Mouse (Mus musculus) kidney, embryonic 16.5 days (tissue): ENCODE measurements at regions not wholly inside any gene's neighbourhood (a gene's known extent, or its start where the extent isn't known, plus 50 kb on each side); places are given as distances from the start of the nearest gene placed in this dataset.

Experiments used
- ATAC-seq: fragments of 200-750 bp; cut with Nextera tagmentation; 2 replicates; pipeline ENCODE4 v1.8.0; 2017; ENCODE audit warnings: moderate TSS enrichment; ENCODE audit not compliant: low FRiP score, low TSS enrichment
- H3K27ac ChIP-seq: fragments of 300-500 bp; sonication (generic); 2 replicates; pipeline ENCODE4 v1.5.1; 2014; ENCODE audit warnings: low read length
- H3K27me3 ChIP-seq: fragments of 300-500 bp; sonication (generic); 2 replicates; pipeline ENCODE4 v1.6.1; 2014; ENCODE audit warnings: low read length, control low read depth, mixed read lengths; ENCODE audit not compliant: insufficient read depth
- H3K36me3 ChIP-seq: fragments of 300-500 bp; sonication (generic); 2 replicates; pipeline ENCODE4 v1.6.1; 2014; ENCODE audit warnings: low read length, control low read depth, mixed read lengths; ENCODE audit not compliant: insufficient read depth
- H3K4me1 ChIP-seq: fragments of 300-500 bp; sonication (generic); 2 replicates; pipeline ENCODE4 v1.6.1; 2014; ENCODE audit warnings: low read length, control low read depth, mixed read lengths; ENCODE audit not compliant: insufficient read depth
- H3K4me2 ChIP-seq: fragments of 300-500 bp; sonication (generic); replicated peaks from 2 replicates; pipeline ENCODE4 v1.6.1; 2014; ENCODE audit warnings: low read depth, low read length
- H3K4me3 ChIP-seq: fragments of 300-500 bp; sonication (generic); 2 replicates; pipeline ENCODE4 v1.5.1; 2014; ENCODE audit warnings: mild to moderate bottlenecking, low read length
- H3K9ac ChIP-seq: fragments of 300-500 bp; sonication (generic); replicated peaks from 2 replicates; pipeline ENCODE4 v1.6.1; 2014; ENCODE audit warnings: low read length
- H3K9me3 ChIP-seq: fragments of 300-500 bp; sonication (generic); 2 replicates; pipeline ENCODE4 v1.6.1; 2016; ENCODE audit warnings: low read length, control low read depth
- WGBS: fragments of 180-500 bp; shearing (Covaris S2); extraction: QIAGEN DNeasy Blood & Tissue Kit; methylation state at CpG from one replicate; pipeline ENCODE4 v1.1.7; 2014; 5-methylcytosine and 5-hydroxymethylcytosine counted together

DNA sequence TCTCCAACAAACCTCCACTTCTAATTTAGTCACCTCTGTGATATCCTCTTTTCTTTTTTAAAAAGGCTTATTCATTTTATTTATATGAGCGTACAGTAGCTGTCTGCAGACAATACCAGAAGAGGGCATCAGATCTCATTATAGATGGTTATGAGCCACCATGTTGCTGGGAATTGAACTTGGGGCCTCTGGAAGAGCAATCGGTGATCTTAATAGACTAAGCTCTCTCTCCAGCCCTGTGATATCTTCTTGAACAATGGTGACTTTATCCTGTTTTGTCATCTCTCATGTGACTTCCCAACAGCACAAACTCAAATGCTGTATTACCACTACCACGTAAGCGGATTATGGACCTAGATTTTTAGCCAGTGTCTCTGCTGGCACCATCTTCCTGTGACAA lies 282.1 kb downstream of the Pmp22 start:
- Histone ChIP-seq H3K27me3 (no peaks in the 10 kb centered on the region; the same call in 1 of the 2 replicates), H3K9me3 (no peaks in the 10 kb centered on the region), H3K36me3 (no peaks in the 10 kb centered on the region), H3K27ac (no peak overlapping the region), H3K4me1 (peaks cover 12% of the 10 kb centered on the region), H3K4me2 (no peak overlapping the region), H3K9ac (no peak overlapping the region), H3K4me3 (no peak overlapping the region)
- ATAC-seq = no peak
- 94% methylated on average over 4 of the region's 4 CpGs for WGBS

DNA sequence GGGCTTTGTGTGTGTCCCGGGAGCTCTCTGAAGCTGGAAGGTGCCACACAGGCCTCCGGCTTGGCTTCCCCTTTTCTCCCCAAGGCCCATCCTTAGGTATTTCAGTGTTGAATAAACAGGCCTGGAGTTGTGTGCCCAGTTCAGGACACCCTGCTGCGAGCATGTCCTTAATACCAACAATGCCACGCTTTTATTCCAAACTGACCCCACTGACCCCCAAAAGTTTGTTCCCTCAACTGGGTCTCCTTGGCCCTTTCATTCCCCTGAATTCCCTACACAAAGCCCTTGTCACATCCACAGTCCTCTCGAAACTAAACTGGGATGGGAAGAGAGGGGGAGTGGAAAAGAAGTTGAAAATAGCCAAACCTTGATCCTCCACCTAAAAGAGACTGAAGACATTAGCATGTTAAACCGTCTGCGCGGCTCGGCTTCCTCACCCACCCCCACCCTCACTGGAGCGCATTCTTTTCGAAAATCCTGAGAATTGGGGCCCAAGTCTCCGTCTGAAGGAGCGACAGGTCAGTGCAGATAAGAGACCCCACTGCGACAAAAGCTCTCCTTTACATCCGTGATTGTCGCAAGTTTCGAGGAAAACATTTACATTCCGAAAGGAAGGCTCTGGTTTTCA lies 283.7 kb downstream of the Pmp22 start:
- no peak overlapping the region for H3K27ac ChIP-seq
- 14% methylated on average over 18 of the region's 18 CpGs for WGBS
- H3K4me1 ChIP-seq = peaks cover 12% of the 10 kb centered on the region
- no peaks in the 10 kb centered on the region; the same call in 1 of the 2 replicates for H3K27me3 ChIP-seq
- peak overlapping the region; percentile 65 for H3K4me2 ChIP-seq
- no peaks in the 10 kb centered on the region for H3K36me3 ChIP-seq
- H3K9me3 ChIP-seq = no peaks in the 10 kb centered on the region
- H3K9ac ChIP-seq = 0 out of 2 replicates have a peak overlapping the region, but pooled peaks have one; percentile 20
- ATAC-seq = no peak
- H3K4me3 ChIP-seq = peak overlapping the region; percentile 39

DNA sequence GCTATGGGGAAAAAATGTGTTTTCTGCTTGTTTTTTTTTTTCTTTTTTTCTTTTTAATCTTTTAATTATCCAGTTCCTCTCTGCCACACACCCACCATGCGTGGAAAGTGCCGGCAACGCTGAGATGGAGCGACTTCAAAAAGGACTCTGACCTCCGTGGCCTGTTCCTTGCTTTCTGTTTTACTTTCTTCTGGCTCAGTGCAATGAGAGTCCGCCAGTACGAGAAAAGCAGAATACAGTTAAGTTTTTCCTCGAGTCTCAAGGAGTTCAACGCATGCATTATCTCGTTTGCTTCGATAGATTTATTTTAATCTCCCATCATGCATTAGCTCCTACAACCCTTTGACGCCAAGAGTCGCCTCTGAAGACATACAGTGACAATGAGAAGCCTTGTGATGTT lies 284.3 kb downstream of the Pmp22 start:
- peak overlapping the region; percentile 65 for H3K4me2 ChIP-seq
- H3K27me3 ChIP-seq = no peaks in the 10 kb centered on the region; the same call in 1 of the 2 replicates
- no peak for ATAC-seq
- no peaks in the 10 kb centered on the region for H3K36me3 ChIP-seq
- H3K9me3 ChIP-seq = no peaks in the 10 kb centered on the region
- peaks cover 12% of the 10 kb centered on the region for H3K4me1 ChIP-seq
- peak overlapping the region; percentile 39 for H3K4me3 ChIP-seq
- peak overlapping the region; percentile 24; the same call in 1 of the 2 replicates for H3K9ac ChIP-seq
- 18% methylated on average over 13 of the region's 13 CpGs for WGBS
- H3K27ac ChIP-seq = no peak overlapping the region

DNA sequence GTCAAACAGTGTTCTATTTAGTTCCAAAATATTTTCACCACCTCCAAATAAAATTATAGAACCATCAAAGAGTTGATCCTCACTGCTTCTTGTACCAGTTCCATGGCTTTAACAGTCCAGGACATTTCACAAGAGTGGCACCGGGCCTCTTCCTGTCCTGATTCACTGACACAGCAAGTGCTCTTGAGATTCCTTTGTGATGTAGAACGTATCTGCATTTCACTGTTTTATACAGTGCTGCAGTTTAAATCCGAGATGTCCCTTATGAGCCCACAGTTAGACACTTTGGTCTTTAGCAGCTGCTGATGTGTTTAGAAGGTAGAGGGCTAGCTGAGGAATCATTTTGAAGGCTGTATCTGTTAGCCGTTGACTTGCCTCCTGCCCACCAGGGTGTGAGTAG lies 284.8 kb downstream of the Pmp22 start:
- ATAC-seq = no peak
- H3K4me2 ChIP-seq = no peak overlapping the region
- no peak overlapping the region for H3K9ac ChIP-seq
- peaks cover 12% of the 10 kb centered on the region for H3K4me1 ChIP-seq
- H3K27ac ChIP-seq = no peak overlapping the region
- H3K36me3 ChIP-seq = no peaks in the 10 kb centered on the region
- 82% methylated on average over 4 of the region's 4 CpGs for WGBS
- no peaks in the 10 kb centered on the region for H3K9me3 ChIP-seq
- no peaks in the 10 kb centered on the region; the same call in 1 of the 2 replicates for H3K27me3 ChIP-seq
- no peak overlapping the region for H3K4me3 ChIP-seq

DNA sequence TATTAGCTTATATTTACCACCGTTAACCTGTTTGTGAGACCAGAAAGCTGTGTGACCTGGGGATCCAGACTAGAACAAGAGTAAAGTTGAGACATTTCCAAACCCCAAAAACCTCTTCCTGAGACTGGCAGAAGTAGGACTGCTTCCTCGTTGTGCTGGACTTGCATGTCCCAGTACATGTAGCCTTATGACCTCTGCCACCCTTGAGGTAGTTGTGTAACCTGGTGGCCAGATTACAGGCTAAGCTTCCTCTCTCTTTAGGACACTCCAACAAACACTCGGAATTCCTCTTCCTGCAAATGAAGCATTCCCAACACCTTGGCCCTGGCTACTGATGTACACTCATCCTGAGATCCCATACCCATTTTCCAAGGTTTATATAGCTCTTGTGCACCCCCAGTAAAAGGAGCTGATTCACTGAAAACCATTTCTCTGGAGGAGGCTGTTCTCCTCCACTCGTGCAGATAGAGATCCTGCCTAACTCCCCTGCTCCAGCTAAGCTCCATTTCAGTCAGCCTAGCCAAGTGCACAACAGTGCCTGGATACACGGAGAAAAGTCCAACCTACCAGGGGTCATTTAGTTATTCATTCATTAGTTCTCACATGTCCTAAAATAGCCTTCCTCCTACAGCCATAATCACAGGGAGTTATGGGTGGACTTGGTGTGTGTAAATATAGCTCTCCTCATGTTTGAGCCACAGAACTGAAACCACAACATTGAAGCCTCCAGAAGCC lies 289.4 kb downstream of the Pmp22 start:
- peaks cover 2% of the 10 kb centered on the region for H3K4me1 ChIP-seq
- H3K9ac ChIP-seq = no peak overlapping the region
- H3K4me2 ChIP-seq = no peak overlapping the region
- H3K36me3 ChIP-seq = no peaks in the 10 kb centered on the region
- no peak overlapping the region for H3K4me3 ChIP-seq
- H3K27ac ChIP-seq = no peak overlapping the region
- no peaks in the 10 kb centered on the region for H3K27me3 ChIP-seq
- ATAC-seq = no peak
- WGBS = 61% methylated on average over 5 of the region's 5 CpGs
- H3K9me3 ChIP-seq = no peaks in the 10 kb centered on the region

DNA sequence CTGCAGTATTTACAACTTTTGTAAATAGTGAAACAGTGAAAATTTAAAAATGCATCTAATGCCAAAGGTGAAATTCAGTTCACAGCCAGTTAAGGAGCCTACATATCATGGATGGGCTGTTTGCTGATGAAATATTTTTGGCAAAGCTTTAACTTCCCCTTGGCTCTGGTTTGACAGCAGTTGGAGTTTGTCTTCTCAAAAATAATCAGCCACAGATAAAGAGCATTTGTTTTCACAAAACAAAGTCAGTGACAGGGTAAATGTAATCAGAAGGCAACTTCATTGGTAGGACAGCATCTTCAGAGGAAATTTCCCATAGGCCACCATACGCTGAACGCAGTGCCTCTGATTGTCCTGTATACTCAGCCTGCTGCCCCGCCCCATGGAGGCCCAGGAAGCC lies 291.6 kb downstream of the Pmp22 start:
- no peak overlapping the region for H3K4me2 ChIP-seq
- H3K4me3 ChIP-seq = no peak overlapping the region
- H3K27ac ChIP-seq = no peak overlapping the region
- H3K36me3 ChIP-seq = no peaks in the 10 kb centered on the region
- no peaks in the 10 kb centered on the region for H3K4me1 ChIP-seq
- no peak overlapping the region for H3K9ac ChIP-seq
- no peaks in the 10 kb centered on the region for H3K9me3 ChIP-seq
- no peaks in the 10 kb centered on the region for H3K27me3 ChIP-seq
- no peak for ATAC-seq
- WGBS = 81% methylated on average over 3 of the region's 3 CpGs

DNA sequence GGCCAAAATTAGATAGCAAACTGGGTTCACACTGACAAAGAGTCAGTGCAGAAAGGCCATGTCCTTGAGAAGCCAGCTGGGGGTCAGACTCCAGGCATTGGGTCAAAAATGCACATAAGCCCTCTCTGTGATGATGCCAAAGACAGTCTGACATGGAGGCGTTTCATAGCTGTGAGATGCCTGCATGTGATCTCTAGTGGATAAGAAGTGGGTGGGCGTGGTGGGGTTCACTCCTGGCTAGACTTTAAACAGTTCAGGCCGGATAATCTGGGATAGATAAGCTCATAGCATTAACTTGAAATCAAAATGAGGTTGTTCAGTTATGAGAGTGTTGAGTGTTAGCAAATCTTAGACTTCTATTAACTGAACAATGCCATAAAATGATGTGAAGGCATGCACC lies 293.3 kb downstream of the Pmp22 start:
- ATAC-seq = no peak
- Histone ChIP-seq H3K9ac (no peak overlapping the region), H3K27me3 (no peaks in the 10 kb centered on the region), H3K27ac (no peak overlapping the region), H3K36me3 (no peaks in the 10 kb centered on the region), H3K4me3 (no peak overlapping the region), H3K9me3 (no peaks in the 10 kb centered on the region), H3K4me1 (no peaks in the 10 kb centered on the region), H3K4me2 (no peak overlapping the region)
- WGBS = 75% methylated on average over 3 of the region's 3 CpGs

DNA sequence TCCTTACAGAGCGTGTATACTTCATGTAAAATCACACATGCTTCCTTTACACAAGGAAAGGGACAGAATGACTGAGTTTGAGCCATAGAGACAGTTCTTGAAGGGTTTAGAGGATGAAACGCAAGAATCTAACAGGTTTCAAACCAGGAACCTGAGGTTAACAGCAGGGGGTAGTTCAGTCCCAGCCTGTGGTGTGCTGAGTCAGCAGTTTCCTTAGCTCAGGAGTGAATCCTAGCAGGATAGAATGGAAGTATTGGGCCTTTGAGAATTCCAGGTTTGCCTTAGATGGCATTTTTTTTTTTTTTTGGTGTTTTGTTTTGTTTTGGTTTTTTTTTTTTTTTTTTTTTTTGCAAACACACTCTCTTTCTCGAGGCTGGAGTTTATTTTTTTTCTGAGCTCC lies 295.5 kb downstream of the Pmp22 start:
- Histone ChIP-seq H3K4me1 (no peaks in the 10 kb centered on the region), H3K9me3 (no peaks in the 10 kb centered on the region), H3K27ac (no peak overlapping the region), H3K4me3 (no peak overlapping the region), H3K4me2 (no peak overlapping the region), H3K36me3 (no peaks in the 10 kb centered on the region), H3K27me3 (no peaks in the 10 kb centered on the region), H3K9ac (no peak overlapping the region)
- 73% methylated on average over 3 of the region's 3 CpGs for WGBS
- ATAC-seq = no peak

DNA sequence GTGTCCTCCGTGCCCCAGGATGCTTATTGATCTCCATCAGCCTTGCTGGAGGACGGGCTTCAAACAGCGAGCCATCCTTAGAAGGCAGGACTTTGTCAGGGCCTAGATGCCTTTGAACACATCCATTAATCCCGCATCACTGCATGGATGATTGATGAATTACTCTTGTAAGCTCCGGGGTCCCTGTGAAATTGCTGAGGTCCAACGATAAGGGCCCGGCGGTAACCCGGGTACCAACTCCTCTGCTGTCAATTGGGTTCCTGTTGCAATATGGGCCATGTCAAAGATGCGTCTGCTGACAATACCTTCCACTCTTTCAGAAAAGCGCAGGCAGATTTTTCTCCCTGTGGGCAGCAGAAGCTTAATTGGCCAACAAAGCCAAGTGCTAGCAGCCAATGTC lies 297.0 kb downstream of the Pmp22 start:
- no peak overlapping the region for H3K4me3 ChIP-seq
- no peaks in the 10 kb centered on the region for H3K9me3 ChIP-seq
- H3K4me1 ChIP-seq = no peaks in the 10 kb centered on the region
- H3K27me3 ChIP-seq = no peaks in the 10 kb centered on the region
- H3K4me2 ChIP-seq = no peak overlapping the region
- no peak overlapping the region for H3K27ac ChIP-seq
- ATAC-seq = no peak
- no peaks in the 10 kb centered on the region for H3K36me3 ChIP-seq
- no peak overlapping the region for H3K9ac ChIP-seq
- WGBS = 62% methylated on average over 11 of the region's 11 CpGs

DNA sequence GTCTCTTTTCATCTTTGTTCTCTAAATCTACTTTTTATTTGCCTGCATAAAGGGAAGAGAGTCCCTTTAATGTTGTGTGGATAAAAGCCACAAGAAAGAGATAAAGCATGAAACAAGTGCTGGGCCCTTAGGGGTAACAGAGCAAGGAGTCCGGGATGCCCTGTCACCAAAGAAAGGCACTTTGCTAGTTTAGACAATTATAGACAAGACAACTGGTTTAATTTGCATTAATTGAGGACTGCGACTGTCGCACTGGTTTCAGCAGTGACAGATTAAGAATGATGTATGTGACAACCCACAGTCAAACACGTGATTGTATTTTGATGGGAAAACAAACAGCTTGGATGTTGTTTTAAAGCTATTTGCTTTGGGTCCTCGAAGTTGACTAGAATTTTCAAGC lies 325.0 kb downstream of the Pmp22 start:
- H3K27ac ChIP-seq = no peak overlapping the region
- H3K9ac ChIP-seq = no peak overlapping the region
- ATAC-seq = no peak
- no peaks in the 10 kb centered on the region for H3K36me3 ChIP-seq
- H3K4me3 ChIP-seq = no peak overlapping the region
- WGBS = 74% methylated on average over 5 of the region's 5 CpGs
- H3K4me1 ChIP-seq = no peaks in the 10 kb centered on the region
- H3K27me3 ChIP-seq = no peaks in the 10 kb centered on the region
- no peak overlapping the region for H3K4me2 ChIP-seq
- H3K9me3 ChIP-seq = peaks cover 9% of the 10 kb centered on the region
